In genomic region chr13:31051586-31051985, GRCm38 (mm10) we compare ENCODE assay signal across 6 mouse cellular contexts.
A peak's percentile ranks its signal among the peaks of the same experiment; 100 is the strongest.
DNase-seq lines count a peak whose midpoint lies in the region; ATAC-seq lines count a peak whose summit lies in the region.
"Not testable (repeated sequence)": the region's sequence is repeated elsewhere in the genome, so short reads cannot be mapped to it uniquely, and the experiment has no call there.

No protein-coding gene starts in this region.

- H3K9me3 ChIP-seq in forebrain, embryonic 11.5 days (ENCODE audit: control insufficient read depth, low read length); limb, embryonic 12.5 days; midbrain, embryonic 11.5 days (ENCODE audit: control insufficient read depth, low read length); midbrain, embryonic 14.5 days (ENCODE audit: control insufficient read depth, low read length): not testable (repeated sequence)

- H3K4me2 ChIP-seq in forebrain, embryonic 11.5 days (ENCODE audit: low read depth, low read length, severe bottlenecking); limb, embryonic 12.5 days; midbrain, embryonic 11.5 days; midbrain, embryonic 14.5 days (ENCODE audit: low read length): not testable (repeated sequence)

- H3K27ac ChIP-seq in forebrain, embryonic 11.5 days (ENCODE audit: low read depth, low read length); limb, embryonic 12.5 days; midbrain, embryonic 11.5 days (ENCODE audit: low read depth, low read length); midbrain, embryonic 14.5 days (replicated peaks; ENCODE audit: low read depth, low read length): not testable (repeated sequence)

- WGBS in forebrain, embryonic 11.5 days = no CpG with 5 or more reads among the region's 6 CpGs
- WGBS in limb, embryonic 12.5 days = 86% methylated on average over 2 of the region's 6 CpGs
- no CpG with 5 or more reads among the region's 6 CpGs for WGBS in midbrain, embryonic 11.5 days
- no CpG with 5 or more reads among the region's 6 CpGs for WGBS in midbrain, embryonic 14.5 days

- DNase-seq in forebrain, embryonic 11.5 days (ENCODE audit: low spot score); midbrain, embryonic 11.5 days (ENCODE audit: low spot score, missing footprints); midbrain, embryonic 14.5 days: not testable (repeated sequence)

- H3K36me3 ChIP-seq in forebrain, embryonic 11.5 days (ENCODE audit: control insufficient read depth, insufficient read depth, low read length); limb, embryonic 12.5 days; midbrain, embryonic 11.5 days (ENCODE audit: control insufficient read depth, insufficient read depth, low read length); midbrain, embryonic 14.5 days (ENCODE audit: control insufficient read depth, insufficient read depth, low read length): not testable (repeated sequence)

- H3K9ac ChIP-seq in forebrain, embryonic 11.5 days (ENCODE audit: low read length); limb, embryonic 12.5 days (replicated peaks); midbrain, embryonic 11.5 days (ENCODE audit: low read length); midbrain, embryonic 14.5 days (replicated peaks; ENCODE audit: low read length): not testable (repeated sequence)

- H3K4me3 ChIP-seq in forebrain, embryonic 11.5 days (ENCODE audit: low read depth, low read length); limb, embryonic 12.5 days (replicated peaks); midbrain, embryonic 11.5 days (ENCODE audit: low read depth, low read length); midbrain, embryonic 14.5 days (replicated peaks; ENCODE audit: low read depth, low read length): not testable (repeated sequence)

- peak; percentile 46; the same call in 1 of the 2 replicates for ATAC-seq in forebrain, embryonic 11.5 days (replicated peaks; ENCODE audit: low FRiP score)
- peak; percentile 42; the same call in 1 of the 2 replicates for ATAC-seq in limb, embryonic 12.5 days (ENCODE audit: insufficient number of reproducible peaks, insufficient read depth, low FRiP score, low TSS enrichment, low read depth)
- 0 out of 2 replicates have a peak, but pooled peaks have one; percentile 50 for ATAC-seq in midbrain, embryonic 11.5 days (ENCODE audit: low FRiP score)
- peak; percentile 57; the same call in 1 of the 2 replicates for ATAC-seq in midbrain, embryonic 14.5 days (ENCODE audit: low FRiP score, low TSS enrichment)
- 0 out of 2 replicates have a peak, but pooled peaks have one; percentile 22 for ATAC-seq in monocyte, adult 5-6 weeks (replicated peaks; ENCODE audit: insufficient number of reproducible peaks, low FRiP score, low TSS enrichment, poor library complexity, severe bottlenecking)
- 0 out of 2 replicates have a peak, but pooled peaks have one; percentile 16 for ATAC-seq in neutrophil, adult 5-6 weeks (ENCODE audit: extremely low read depth, insufficient number of reproducible peaks, low FRiP score, poor library complexity, severe bottlenecking)

- H3K4me1 ChIP-seq in forebrain, embryonic 11.5 days (replicated peaks; ENCODE audit: control insufficient read depth, insufficient read depth, low read length); midbrain, embryonic 11.5 days (ENCODE audit: control insufficient read depth, insufficient read depth, low read length); midbrain, embryonic 14.5 days (ENCODE audit: control insufficient read depth, insufficient read depth, low read length): not testable (repeated sequence)
- H3K4me1 ChIP-seq in limb, embryonic 12.5 days (replicated peaks) = peaks cover 13% of the 10 kb centered on the region

- H3K27me3 ChIP-seq in forebrain, embryonic 11.5 days (ENCODE audit: control insufficient read depth, insufficient read depth, low read length); limb, embryonic 12.5 days; midbrain, embryonic 11.5 days (ENCODE audit: control insufficient read depth, insufficient read depth, low read length); midbrain, embryonic 14.5 days (ENCODE audit: control insufficient read depth, insufficient read depth, low read length): not testable (repeated sequence)
